Mouse (Mus musculus): ENCODE measurements around the gene 4930548H24Rik.

DNA sequence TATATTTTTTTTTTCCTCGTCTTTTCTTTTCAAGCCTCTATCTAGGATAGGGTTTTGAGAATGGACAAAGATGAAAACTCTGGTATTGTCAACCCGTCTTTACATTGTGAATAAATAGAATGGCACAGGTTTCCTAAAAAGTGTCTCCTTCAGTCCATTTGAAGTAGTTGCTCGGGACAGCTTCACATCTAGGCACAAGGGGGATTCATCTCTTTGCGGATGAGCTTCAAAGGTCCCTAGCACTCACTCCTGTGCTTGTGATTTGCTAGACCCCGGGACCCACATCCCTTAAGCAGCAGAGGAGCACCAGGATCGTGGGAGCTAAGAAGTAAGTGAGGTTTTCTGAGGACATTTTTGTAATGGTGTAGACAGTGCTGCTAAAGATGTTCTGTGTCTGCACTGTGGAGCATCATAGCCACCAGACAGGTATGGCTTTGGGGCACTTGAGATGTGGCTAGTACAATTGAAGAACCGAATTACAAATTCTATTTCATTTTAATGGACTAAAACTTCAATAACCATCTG lies 32.6 kb upstream of the 4930548H24Rik start:
- TF ChIP-seq NANOG (IDR thresholded peaks at IDR 0.05; ENCODE audit: borderline replicate concordance, low read length) (no peak), POU5F1 (IDR thresholded peaks at IDR 0.05; ENCODE audit: borderline replicate concordance, low read length) (no peak), CTCF (conservative IDR thresholded peaks at IDR 0.05; ENCODE audit: low read length) (no peak)

All from E14TG2a.4 (cell line).